Mouse (Mus musculus) C2C12 (cell line): ENCODE data around the gene Pten. TPM values are rescaled to one million over a fixed set of nuclear protein-coding genes. Genes with fewer than 3 reads are reported as not detected.

Source experiments
- H3K27me3 ChIP-seq: one replicate; pipeline ENCODE4 v1.6.1; 2011; ENCODE audit not compliant: control insufficient read depth, insufficient read depth, insufficient read length
- H3K36me3 ChIP-seq: one replicate; pipeline ENCODE4 v1.6.1; 2011; ENCODE audit not compliant: control insufficient read depth, insufficient read depth
- H3K4me3 ChIP-seq: one replicate; pipeline ENCODE4 v1.5.1; 2011; ENCODE audit warnings: mild to moderate bottlenecking, control low read depth; ENCODE audit not compliant: poor library complexity, insufficient read depth, severe bottlenecking
- H3K79me2 ChIP-seq: one replicate; pipeline ENCODE4 v1.6.1; 2011; ENCODE audit not compliant: control insufficient read depth, insufficient read depth
- H3K79me3 ChIP-seq: one replicate; pipeline ENCODE4 v1.6.1; 2011; ENCODE audit warnings: low read depth, control low read depth
- H3ac ChIP-seq: one replicate; pipeline ENCODE3; 2011; ENCODE audit warnings: low read depth; ENCODE audit not compliant: control insufficient read depth, insufficient read length
- CEBPB ChIP-seq: IDR thresholded peaks from one replicate; pipeline ENCODE4 v1.6.1; 2011; ENCODE audit warnings: low read depth, mild to moderate bottlenecking, control low read depth, moderate library complexity
- CTCF ChIP-seq: IDR thresholded peaks from one replicate; pipeline ENCODE4 v1.5.1; 2011; ENCODE audit not compliant: control insufficient read depth, insufficient read depth, insufficient read length
- FOSL1 ChIP-seq: IDR thresholded peaks from one replicate; pipeline ENCODE4 v1.8.0; 2011; ENCODE audit warnings: mild to moderate bottlenecking, low read length; ENCODE audit not compliant: poor library complexity, insufficient read depth, severe bottlenecking
- MAX ChIP-seq: IDR thresholded peaks from one replicate; pipeline ENCODE4 v1.6.1; 2011; ENCODE audit warnings: mild to moderate bottlenecking, control low read depth
- MYOD1 ChIP-seq: IDR thresholded peaks from one replicate; pipeline ENCODE4 v1.6.1; 2011; ENCODE audit warnings: low read depth; ENCODE audit not compliant: control insufficient read depth, insufficient read length
- MYOG ChIP-seq: IDR thresholded peaks from one replicate; pipeline ENCODE4 v1.6.1; 2011; ENCODE audit not compliant: control insufficient read depth, insufficient read length; ENCODE audit errors: extremely low read depth
- USF1 ChIP-seq: IDR thresholded peaks from one replicate; pipeline ENCODE4 v1.6.1; 2011; ENCODE audit warnings: low read depth, mild to moderate bottlenecking, control low read depth, moderate library complexity
- polyA plus RNA-seq: library from polyadenylated mRNA; unstranded; fragments of >200 nt; fragmentation: generic; extraction: Trizol; gene quantifications from one replicate; pipeline ENCODE4 v1.2.1, GENCODE M21; 2012; ENCODE audit warnings: missing spikeins

Gene Pten
- polyA plus RNA-seq, 1 experiment = 9.6 TPM

DNA sequence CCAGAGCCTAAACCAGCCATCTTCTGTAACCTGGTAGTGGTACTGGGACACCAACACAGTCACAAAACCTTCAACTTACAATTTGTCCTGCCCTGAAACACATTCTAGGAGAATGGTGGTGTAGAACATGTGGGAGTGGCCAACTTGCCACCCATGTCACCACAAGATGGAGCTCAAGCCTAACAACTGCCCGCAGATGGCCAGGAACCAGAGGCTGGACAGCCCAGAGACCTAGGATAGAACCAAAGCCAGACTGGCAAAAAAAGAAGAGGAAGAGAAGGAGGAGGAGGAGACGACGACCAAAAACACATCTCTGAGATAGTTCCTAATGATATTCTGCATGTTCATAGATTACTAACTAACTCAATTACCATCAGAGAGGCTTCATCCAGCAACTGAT is 42.1 kb upstream of the Pten start:
- H3ac ChIP-seq = no peak overlapping the region
- no peak overlapping the region for H3K4me3 ChIP-seq
- H3K79me3 ChIP-seq = peaks cover 16% of the 10 kb centered on the region
- H3K79me2 ChIP-seq = peaks cover 19% of the 10 kb centered on the region
- TF ChIP-seq CTCF (peak; percentile 71), MAX (no peak), MYOD1 (no peak), USF1 (no peak), FOSL1 (no peak), CEBPB (no peak), MYOG (no peak)
- no peaks in the 10 kb centered on the region for H3K36me3 ChIP-seq
- H3K27me3 ChIP-seq = no peaks in the 10 kb centered on the region

DNA sequence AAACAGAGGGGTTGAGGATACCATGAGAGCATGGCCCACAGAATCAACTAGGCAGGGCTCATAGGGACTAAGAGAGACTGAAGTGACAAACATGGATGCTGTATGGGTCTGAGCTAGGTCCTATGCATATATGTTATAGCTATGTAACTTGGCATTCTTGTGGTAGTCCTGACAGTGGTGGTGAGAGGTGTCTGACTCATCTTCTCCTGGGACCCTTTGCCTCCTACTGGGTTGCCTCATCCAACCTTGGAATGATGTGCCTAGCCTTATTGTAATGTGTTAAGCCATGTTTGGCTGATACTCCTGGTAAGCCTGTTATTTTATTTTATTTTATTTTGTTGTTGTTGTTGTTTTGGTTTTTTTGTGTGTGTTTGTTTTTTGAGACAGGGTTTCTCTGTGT is 41.6 kb upstream of the Pten start:
- no peaks in the 10 kb centered on the region for H3K27me3 ChIP-seq
- no peak for TF ChIP-seq MYOG
- no peak for TF ChIP-seq FOSL1
- TF ChIP-seq MYOD1 = no peak
- TF ChIP-seq MAX = no peak
- no peak for TF ChIP-seq CTCF
- TF ChIP-seq CEBPB = peak; percentile 12
- no peak overlapping the region for H3ac ChIP-seq
- peaks cover 14% of the 10 kb centered on the region for H3K79me2 ChIP-seq
- H3K4me3 ChIP-seq = no peak overlapping the region
- H3K79me3 ChIP-seq = peaks cover 11% of the 10 kb centered on the region
- H3K36me3 ChIP-seq = no peaks in the 10 kb centered on the region

DNA sequence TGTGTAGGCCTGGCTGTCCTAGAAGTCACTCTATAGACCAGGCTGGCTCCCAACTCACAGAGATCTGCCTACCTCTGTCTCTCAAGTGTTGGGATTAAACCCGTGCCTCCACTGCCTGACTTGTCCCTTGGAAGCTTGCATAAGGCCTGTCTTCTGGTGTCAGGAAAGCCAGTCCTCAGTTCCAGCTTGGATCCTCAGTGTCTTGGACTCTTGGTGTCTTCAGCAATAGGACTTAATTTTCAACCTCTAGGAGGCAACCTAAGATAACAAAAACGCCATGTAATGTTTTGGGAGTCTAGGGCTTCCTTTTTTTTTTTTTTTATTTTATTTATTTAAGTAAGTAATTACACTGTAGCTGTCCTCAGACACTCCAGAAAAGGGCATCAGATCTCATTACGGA is 39.7 kb upstream of the Pten start:
- TF ChIP-seq MYOG = no peak
- no peak for TF ChIP-seq MYOD1
- TF ChIP-seq FOSL1 = no peak
- no peak for TF ChIP-seq CEBPB
- TF ChIP-seq USF1 = no peak
- no peak for TF ChIP-seq MAX
- TF ChIP-seq CTCF = no peak
- Histone ChIP-seq H3K79me3 (no peaks in the 10 kb centered on the region), H3K36me3 (no peaks in the 10 kb centered on the region), H3K79me2 (no peaks in the 10 kb centered on the region), H3ac (no peak overlapping the region), H3K27me3 (no peaks in the 10 kb centered on the region), H3K4me3 (no peak overlapping the region)

DNA sequence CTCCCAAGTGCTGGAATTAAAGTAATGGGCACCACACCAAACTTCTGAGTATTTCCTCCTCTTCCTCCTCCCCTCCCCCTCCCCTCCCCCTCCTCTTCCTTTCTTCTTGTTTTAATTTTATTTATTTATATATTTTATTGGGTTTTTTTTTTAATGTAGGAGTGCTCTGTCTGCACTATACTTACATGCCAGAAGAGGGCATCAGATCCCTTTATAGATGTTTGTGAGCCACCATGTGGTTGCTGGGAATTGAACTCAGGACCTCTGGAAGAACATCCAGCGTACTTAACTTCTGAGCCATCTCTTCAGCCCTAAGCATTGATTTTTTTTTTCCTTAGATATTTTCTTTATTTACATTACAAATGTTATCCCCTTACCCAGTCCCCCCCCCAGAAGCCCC is 37.0 kb upstream of the Pten start:
- H3ac ChIP-seq = no peak overlapping the region
- no peaks in the 10 kb centered on the region for H3K36me3 ChIP-seq
- H3K27me3 ChIP-seq = no peaks in the 10 kb centered on the region
- TF ChIP-seq FOSL1 = no peak
- no peaks in the 10 kb centered on the region for H3K79me3 ChIP-seq
- no peaks in the 10 kb centered on the region for H3K79me2 ChIP-seq
- H3K4me3 ChIP-seq = no peak overlapping the region

DNA sequence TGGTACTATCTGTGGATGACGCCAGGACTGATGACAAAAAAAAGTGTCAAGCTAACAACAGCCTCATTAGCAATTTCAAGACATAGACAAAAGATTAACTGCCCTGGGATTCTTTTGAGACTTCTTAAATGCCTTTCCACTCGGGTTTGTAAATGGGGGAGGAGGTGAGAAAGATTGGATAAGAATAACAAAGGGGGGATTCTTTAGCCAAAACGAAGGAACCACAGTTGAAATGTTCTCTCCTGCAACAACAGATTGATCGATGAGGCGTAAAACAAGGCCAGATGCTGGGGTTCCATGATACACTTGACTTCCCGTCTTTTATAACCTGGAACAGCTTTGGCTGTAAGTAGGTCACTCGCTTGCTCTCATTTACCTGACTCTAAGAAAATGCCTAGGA is 33.5 kb upstream of the Pten start:
- TF ChIP-seq CEBPB (no peak), FOSL1 (no peak), MAX (no peak), MYOG (no peak), MYOD1 (no peak), CTCF (no peak), USF1 (no peak)
- no peak overlapping the region for H3K4me3 ChIP-seq
- H3K36me3 ChIP-seq = no peaks in the 10 kb centered on the region
- H3ac ChIP-seq = no peak overlapping the region
- no peaks in the 10 kb centered on the region for H3K79me2 ChIP-seq
- no peaks in the 10 kb centered on the region for H3K79me3 ChIP-seq
- peaks cover under 1% of the 10 kb centered on the region for H3K27me3 ChIP-seq

DNA sequence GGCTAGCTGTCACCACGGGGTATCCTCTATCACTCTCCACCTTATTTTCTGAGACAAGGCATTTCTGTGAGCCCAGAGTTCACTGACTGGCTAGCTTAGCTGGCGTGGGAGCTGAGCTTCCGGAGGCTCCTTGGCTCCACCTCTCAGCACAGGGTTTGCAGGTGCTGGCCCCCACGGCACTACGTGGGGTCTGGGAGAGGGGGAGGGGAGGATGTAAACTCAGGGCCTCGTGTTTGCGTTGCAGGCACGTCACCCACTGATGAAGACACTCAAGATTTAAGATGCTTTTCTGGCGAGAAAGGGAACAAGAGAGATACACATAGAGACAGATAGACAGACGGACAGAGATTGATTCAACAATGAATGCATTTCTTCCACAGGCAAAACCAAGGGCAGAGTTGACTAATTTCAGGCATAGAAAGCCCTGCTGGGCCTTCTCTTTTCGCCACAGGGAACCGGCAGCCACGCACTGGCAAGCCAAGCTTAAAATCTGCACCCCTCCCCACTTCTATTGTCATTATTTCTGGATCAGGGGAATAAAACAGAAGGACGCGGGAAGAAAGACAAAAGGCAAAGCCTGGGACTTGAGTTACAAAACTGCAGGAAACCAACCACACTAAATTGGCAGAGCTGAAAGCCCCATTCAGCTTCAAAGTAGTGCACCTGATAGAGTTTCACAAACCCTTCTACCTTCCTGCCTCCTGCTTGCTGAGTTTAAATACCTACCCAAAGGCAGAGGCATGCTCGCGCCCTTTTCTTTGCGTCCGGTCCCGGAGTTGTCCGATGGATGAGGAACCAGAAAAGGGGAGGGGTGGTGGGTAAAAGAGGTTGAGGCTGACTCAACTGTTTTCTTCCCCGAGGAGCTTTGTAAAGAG is 30.6 kb upstream of the Pten start:
- no peaks in the 10 kb centered on the region for H3K36me3 ChIP-seq
- no peak overlapping the region for H3ac ChIP-seq
- TF ChIP-seq CEBPB = no peak
- TF ChIP-seq MYOD1 = no peak
- no peak for TF ChIP-seq MYOG
- TF ChIP-seq MAX = no peak
- no peak for TF ChIP-seq FOSL1
- no peak for TF ChIP-seq USF1
- peaks cover 3% of the 10 kb centered on the region for H3K27me3 ChIP-seq
- no peak overlapping the region for H3K4me3 ChIP-seq
- H3K79me3 ChIP-seq = no peaks in the 10 kb centered on the region
- H3K79me2 ChIP-seq = no peaks in the 10 kb centered on the region
